Comparison of ENCODE assay signal across 8 mouse cellular contexts in genomic region chr3:117868637-117869323, GRCm38 (mm10). TPM values are rescaled to one million over a fixed set of nuclear protein-coding genes. Genes with fewer than 3 reads are reported as not detected.
DNase-seq lines count a peak whose midpoint lies in the region; ATAC-seq and TF ChIP-seq lines count a peak whose summit lies in the region.

TSS of gene Snx7 (minus strand) at chr3:117868936.

- H3K4me2 ChIP-seq in lung, embryonic 14.5 days: peak within 1 kb of the TSS; percentile 69

- H3K4me3 ChIP-seq in lung, embryonic 14.5 days (ENCODE audit: low read depth, low read length): peak within 1 kb of the TSS; percentile 58
- H3K4me3 ChIP-seq in olfactory bulb, adult 2 months (ENCODE audit: insufficient read depth, low read depth, low read length): peak within 1 kb of the TSS; percentile 99

- TF ChIP-seq POLR2A in olfactory bulb, adult 2 months (IDR thresholded peaks at IDR 0.05; ENCODE audit: insufficient read depth, low read depth, low read length): peak; percentile 90

- no peak for TF ChIP-seq CTCF in lung, embryonic 14.5 days (IDR thresholded peaks at IDR 0.05; ENCODE audit: low read depth)
- TF ChIP-seq CTCF in olfactory bulb, adult 2 months (IDR thresholded peaks at IDR 0.05; ENCODE audit: insufficient read depth, low read depth, low read length): no peak

- no peaks in the 10 kb centered on the region for H3K36me3 ChIP-seq in lung, embryonic 14.5 days (ENCODE audit: insufficient read depth)

- peak within 1 kb of the TSS; percentile 69 for H3K9ac ChIP-seq in lung, embryonic 14.5 days

- peak; percentile 94 to 95 for ATAC-seq in hematopoietic stem cell, adult 5-6 weeks (replicated peaks in 1 of 2; ENCODE audit: insufficient read depth in 1 of 2, low FRiP score in 2 of 2, low TSS enrichment in 1 of 2, low read depth in 1 of 2, poor library complexity in 2 of 2, severe bottlenecking in 2 of 2)
- peak; percentile 100 for ATAC-seq in lung, embryonic 14.5 days (ENCODE audit: insufficient read depth)

- H3K27me3 ChIP-seq in lung, embryonic 14.5 days (ENCODE audit: insufficient read depth, low read length): no peaks in the 10 kb centered on the region

- no peaks in the 10 kb centered on the region for H3K9me3 ChIP-seq in lung, embryonic 14.5 days (ENCODE audit: low read depth, low read length)

- peak within 1 kb of the TSS; percentile 81 for H3K27ac ChIP-seq in lung, embryonic 14.5 days (ENCODE audit: low read depth)
- peak within 1 kb of the TSS; percentile 98 for H3K27ac ChIP-seq in olfactory bulb, adult 2 months (ENCODE audit: insufficient read depth, low read depth, low read length)

- 0 out of 2 replicates have a peak, but pooled peaks cover 7% of the 10 kb centered on the region for H3K4me1 ChIP-seq in lung, embryonic 14.5 days (ENCODE audit: insufficient read depth)
- H3K4me1 ChIP-seq in olfactory bulb, adult 2 months (ENCODE audit: control insufficient read depth, insufficient read depth, low read length): no peaks in the 10 kb centered on the region; the same call in 1 of the 2 replicates

- peak; percentile 95 for DNase-seq in Muller cell, postnatal 12 days (ENCODE audit: inconsistent ontology term)
- peak; percentile 42 for DNase-seq in cerebellum, adult 8-10 months
- DNase-seq in frontal cortex, adult 2 months (ENCODE audit: extremely low spot score in 1 of 2, low spot score in 1 of 2): peak; percentile 44 to 85
- peak; percentile 29 for DNase-seq in layer of hippocampus, adult 9-10 months (ENCODE audit: low spot score)
- DNase-seq in lung, embryonic 14.5 days: peak; percentile 93
- DNase-seq in thymus, postnatal 36 days: peak; percentile 2 to 17

- WGBS in lung, embryonic 14.5 days: 0% methylated on average over 51 of the region's 53 CpGs
- WGBS in olfactory bulb, adult 2 months: under 1% methylated on average over 53 of the region's 53 CpGs

RNA-seq across cellular contexts. Expression of gene Snx7, which starts in this region (rescaled TPM):
- polyA plus RNA-seq in frontal cortex, adult 2 months (2012; rRNA removed): 33.5 and 36.6 TPM in 2 replicates
- 14.8 and 16.9 TPM in 2 replicates for total RNA-seq in hematopoietic stem cell, adult 5-6 weeks (2017)
- 43.1 and 48.2 TPM in 2 replicates for polyA plus RNA-seq in lung, embryonic 14.5 days (2014; fragmentation: Nextera tagmentation; extraction: Ambion mirVana)
- not detected in 2 replicates for polyA plus RNA-seq in olfactory bulb, adult 2 months (2012; ENCODE audit: insufficient read depth, insufficient read length, low replicate concordance, missing spikeins)

Comparison
In these comparisons a context has a peak if more than half of its experiments do, and no peak if none do; other contexts are left out.
1. Peak in every context shown above with its lines: DNase-seq, ATAC-seq, H3K4me3 ChIP-seq and H3K27ac ChIP-seq.
2. RNA of gene Snx7 (polyA plus RNA-seq): 43.1 to 48.2 TPM in lung, embryonic 14.5 days and 33.5 to 36.6 TPM in frontal cortex, adult 2 months; not detected in olfactory bulb, adult 2 months; every median in the first group is over 10 times any median in the second.
3. DNase-seq: peak in every context shown above with its lines; median percentile 95 in Muller cell, postnatal 12 days; 93 in lung, embryonic 14.5 days; 64 in frontal cortex, adult 2 months; 42 in cerebellum, adult 8-10 months; 29 in layer of hippocampus, adult 9-10 months; 10 in thymus, postnatal 36 days.